Mouse (Mus musculus) gastrocnemius, postnatal 36 days (tissue): Measurements from ENCODE around the gene Map3k21. TPM values are rescaled to one million over a fixed set of nuclear protein-coding genes. Genes with fewer than 3 reads are reported as not detected.

ENCODE experiments used
- DNase-seq, 2 experiments: peaks; one replicate each; pipeline ENCODE4 v3.0.0; 2022
- intact Hi-C: fragments of 180-260 bp; cut with DNase I; formaldehyde crosslinking; loops from one replicate; pipeline ENCODE4 v1.15.1; 2025
- total RNA-seq, 2 experiments: library from RNA; stranded (reverse); gene quantifications; 2 replicates each; pipeline ENCODE4 v1.2.3; 2021

Gene Map3k21
- total RNA-seq, 2 experiments from 2014 or later, result 0.05 TPM; not detected in 1

DNA sequence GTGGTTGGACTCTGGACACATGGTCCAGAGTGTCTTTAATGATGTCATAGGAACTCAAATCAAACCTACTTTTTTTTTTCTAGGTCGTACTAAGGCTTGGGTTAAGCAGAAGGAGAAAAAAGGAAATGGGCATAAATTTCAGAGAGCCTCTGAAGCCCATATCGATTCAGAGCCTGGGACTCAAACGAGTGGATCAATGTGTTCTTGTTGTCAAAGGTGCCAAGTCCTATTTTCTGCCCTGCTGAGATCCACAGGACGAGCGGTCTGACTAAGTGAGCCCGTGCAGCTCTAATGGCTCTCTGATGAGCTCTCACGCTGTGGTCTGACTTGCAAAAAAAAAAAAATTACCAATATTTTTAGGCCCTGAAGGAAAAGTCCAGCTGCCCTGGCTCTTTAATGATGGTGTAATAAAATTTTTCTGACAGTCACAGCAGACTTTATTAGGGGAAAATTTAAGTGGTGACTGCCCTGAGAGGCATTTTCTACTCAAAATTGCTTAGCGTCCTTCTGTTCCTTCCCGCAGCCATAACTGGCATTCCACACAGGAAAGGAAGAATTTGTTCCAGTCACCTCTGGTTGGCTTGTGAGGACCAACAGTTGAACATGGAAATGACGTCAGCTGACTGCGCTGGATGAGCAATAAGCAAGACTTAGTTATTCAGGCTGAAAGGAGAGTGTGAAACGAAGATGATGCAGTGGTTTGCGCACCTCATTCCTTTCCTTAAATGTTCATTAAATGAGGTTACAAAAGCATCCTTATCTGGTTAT lies 47.2 kb downstream of the Map3k21 start:
- intact Hi-C loops, result no loop called here

GRCm38 (mm10) chr8:125957994-125958368 lies 47.7 kb downstream of the Map3k21 start:
- intact Hi-C loops, result no loop called here

More for the DNA sequence above, 47.2 kb downstream of the Map3k21 start:
- DNase-seq, result no peak

GRCm38 (mm10) chr8:125959363-125959771 lies 49.1 kb downstream of the Map3k21 start:
- intact Hi-C loops, result no loop called here

More at GRCm38 (mm10) chr8:125957994-125958368, 47.7 kb downstream of the Map3k21 start:
- DNase-seq, result no peak

GRCm38 (mm10) chr8:125960037-125960436 lies 49.8 kb downstream of the Map3k21 start:
- intact Hi-C loops, result no loop called here
- no peak for DNase-seq

More at GRCm38 (mm10) chr8:125959363-125959771, 49.1 kb downstream of the Map3k21 start:
- DNase-seq, result no peak

DNA sequence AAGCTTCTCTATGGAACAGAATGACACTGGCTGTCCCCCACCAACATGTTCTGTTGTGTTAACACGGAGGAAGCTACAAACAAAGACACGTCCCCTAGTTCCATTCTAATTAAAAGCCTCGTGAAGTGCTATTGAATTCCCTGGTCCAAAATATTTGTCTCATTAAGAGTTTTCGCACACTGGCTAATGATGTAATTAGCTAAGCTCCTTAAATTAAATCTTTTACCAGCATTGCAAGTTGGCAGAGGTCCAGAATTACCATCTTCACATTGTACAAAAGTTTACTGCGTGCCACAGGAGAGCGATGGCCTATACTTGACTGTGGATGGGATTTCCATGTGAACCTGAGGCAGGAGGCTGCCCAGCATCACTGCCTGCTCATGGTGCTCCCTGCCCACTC lies 51.5 kb downstream of the Map3k21 start:
- intact Hi-C loops, result no loop called here

GRCm38 (mm10) chr8:125963807-125964211 lies 53.6 kb downstream of the Map3k21 start:
- intact Hi-C loops, result no loop called here
- DNase-seq, result no peak

More for the DNA sequence above, 51.5 kb downstream of the Map3k21 start:
- no peak for DNase-seq

DNA sequence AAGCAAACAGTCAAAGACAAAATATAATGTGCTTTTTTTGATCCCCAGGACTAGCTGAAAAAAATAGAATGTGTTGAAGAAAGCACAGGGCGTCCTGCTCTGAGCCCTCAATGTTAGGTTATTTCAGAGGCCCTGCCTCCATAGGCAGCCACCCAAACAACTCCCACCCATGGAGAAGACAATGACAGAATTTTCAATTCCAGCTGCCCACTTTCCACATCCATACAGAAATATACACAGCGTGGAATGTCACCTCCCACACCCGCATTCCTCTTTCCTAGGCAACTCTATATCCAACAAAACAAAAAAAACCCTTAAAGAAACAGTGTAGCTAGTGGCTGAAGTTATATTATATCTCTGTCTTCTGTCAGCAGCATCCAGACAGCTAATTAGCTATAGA lies 61.1 kb downstream of the Map3k21 start:
- intact Hi-C loops, result no loop called here

GRCm38 (mm10) chr8:125975981-125976380 lies 65.7 kb downstream of the Map3k21 start:
- intact Hi-C loops, result no loop called here
- no peak for DNase-seq

More for the DNA sequence above, 61.1 kb downstream of the Map3k21 start:
- DNase-seq, result no peak

GRCm38 (mm10) chr8:125980826-125981225 lies 70.6 kb downstream of the Map3k21 start:
- intact Hi-C loops, result no loop called here
- DNase-seq, result no peak

- intact Hi-C loops, result no loop called here
- no peak for DNase-seq
These were observed 73.3 kb downstream of the Map3k21 start for GRCm38 (mm10) chr8:125983515-125983914.

GRCm38 (mm10) chr8:125984140-125984539 lies 73.9 kb downstream of the Map3k21 start:
- no peak for DNase-seq

GRCm38 (mm10) chr8:125985364-125985763 lies 75.1 kb downstream of the Map3k21 start:
- intact Hi-C loops, result no loop called here
- no peak for DNase-seq

More at GRCm38 (mm10) chr8:125984140-125984539, 73.9 kb downstream of the Map3k21 start:
- intact Hi-C loops, result no loop called here

GRCm38 (mm10) chr8:125986999-125987589 lies 76.8 kb downstream of the Map3k21 start:
- intact Hi-C loops, result no loop called here
- no peak for DNase-seq

GRCm38 (mm10) chr8:125987996-125988395 lies 77.7 kb downstream of the Map3k21 start:
- intact Hi-C loops, result no loop called here
- DNase-seq, result no peak

DNA sequence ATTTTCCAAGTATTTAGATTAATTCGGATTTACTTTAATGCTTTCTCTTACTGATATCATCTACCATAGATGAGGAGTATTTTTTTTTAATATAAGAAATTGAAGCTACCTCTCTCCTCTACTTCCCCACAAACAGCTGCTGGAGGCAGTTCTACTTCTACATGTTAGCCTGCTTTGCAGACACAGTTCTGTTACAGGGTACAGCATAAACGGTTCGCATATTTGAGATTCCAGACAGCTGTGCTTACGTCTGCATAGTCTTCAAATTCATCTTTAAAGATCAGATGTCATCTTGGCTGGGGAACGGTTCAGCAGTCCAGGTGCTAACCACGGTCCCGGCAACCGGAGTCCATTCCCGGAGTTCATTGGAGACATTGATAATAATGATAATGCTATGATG lies 83.4 kb downstream of the Map3k21 start:
- intact Hi-C loops, result no loop called here

DNA sequence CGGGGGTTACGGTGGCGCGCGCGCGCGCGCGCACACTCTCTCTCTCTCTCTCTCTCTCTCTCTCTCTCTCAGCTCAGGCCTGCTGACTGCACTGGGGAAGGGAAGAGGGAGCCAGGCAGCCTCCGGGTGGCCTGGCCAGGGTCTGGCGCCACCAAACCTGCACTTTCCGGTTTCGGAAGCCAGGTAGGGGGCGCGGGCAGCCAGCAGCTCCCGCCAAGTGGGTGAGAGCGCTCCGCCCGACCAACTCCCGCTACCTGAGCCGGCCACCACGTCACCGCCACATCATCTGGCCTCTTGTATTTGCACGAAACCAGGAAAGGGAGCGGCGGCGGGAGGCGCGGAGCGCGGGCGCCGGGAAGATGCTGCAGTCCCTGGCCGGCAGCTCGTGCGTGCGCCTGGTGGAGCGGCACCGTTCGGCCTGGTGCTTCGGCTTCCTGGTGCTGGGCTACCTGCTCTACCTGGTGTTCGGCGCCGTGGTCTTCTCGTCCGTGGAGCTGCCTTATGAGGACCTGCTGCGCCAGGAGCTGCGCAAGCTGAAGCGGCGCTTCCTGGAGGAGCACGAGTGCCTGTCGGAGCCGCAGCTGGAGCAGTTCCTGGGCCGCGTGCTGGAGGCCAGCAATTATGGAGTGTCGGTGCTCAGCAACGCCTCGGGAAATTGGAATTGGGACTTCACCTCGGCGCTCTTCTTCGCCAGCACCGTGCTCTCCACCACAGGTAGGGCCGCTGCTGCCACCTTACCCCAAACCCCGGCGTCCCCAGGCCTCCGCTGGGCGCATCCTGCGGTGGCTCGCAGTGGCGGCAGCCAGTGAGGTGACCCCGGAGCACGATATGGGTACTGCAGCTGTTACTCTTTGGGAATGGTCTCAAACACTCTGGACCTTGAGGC lies 85.1 kb downstream of the Map3k21 start, which contains the start of gene Kcnk1:
Kcnk1 (plus strand) TSS at position 70 of the 886 bp plus-strand sequence.
- intact Hi-C loops, result no loop called here
- DNase-seq, result no peak

More for the DNA sequence above, 83.4 kb downstream of the Map3k21 start:
- no peak for DNase-seq

GRCm38 (mm10) chr8:125996031-125996839 lies 86.0 kb downstream of the Map3k21 start:
- no peak for DNase-seq
- intact Hi-C loops, result no loop called here

DNA sequence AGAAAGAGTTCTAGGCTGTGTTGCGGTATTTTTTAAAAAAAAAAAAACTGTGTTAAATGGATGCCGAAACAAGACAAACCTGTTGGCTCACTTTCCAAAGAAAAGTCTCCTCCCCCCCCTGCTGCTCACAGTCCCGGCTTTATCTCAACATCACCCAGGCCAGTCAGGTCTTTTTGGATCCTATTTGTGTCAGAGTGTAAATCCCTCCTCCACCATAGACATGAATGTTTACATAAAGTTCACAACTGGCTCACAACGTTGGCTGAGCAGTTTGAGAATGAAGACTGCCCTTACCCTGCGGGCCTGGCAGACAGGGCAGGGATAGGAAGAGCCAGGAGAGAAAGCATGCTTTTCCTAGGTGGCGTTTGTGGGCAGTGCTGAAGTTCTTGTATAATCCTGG lies 86.7 kb downstream of the Map3k21 start:
- no peak for DNase-seq
- intact Hi-C loops, result no loop called here
